Mouse (Mus musculus) hindlimb bud, embryonic 11.5 days (tissue): ENCODE measurements around the gene Agtrap.

Experiments used
- DNase-seq: peaks from one replicate; pipeline ENCODE4 v3.0.0-alpha.2; 2012; ENCODE audit warnings: low read depth, low spot score; ENCODE audit errors: extremely low spot score

Gene Agtrap

GRCm38 (mm10) chr4:148079212-148079611 is 8.6 kb downstream of the Agtrap start:
- DNase-seq = no peak

- no peak for DNase-seq
Observed at GRCm38 (mm10) chr4:148075881-148076280, 11.9 kb downstream of the Agtrap start.

- DNase-seq = no peak
Observed at GRCm38 (mm10) chr4:148075259-148075658, 12.6 kb downstream of the Agtrap start.

- no peak for DNase-seq
Observed at GRCm38 (mm10) chr4:148074521-148075189, 13.2 kb downstream of the Agtrap start.

- DNase-seq = no peak
Observed at GRCm38 (mm10) chr4:148071508-148071907, 16.3 kb downstream of the Agtrap start.

- DNase-seq = no peak
Observed at GRCm38 (mm10) chr4:148069602-148070218, 18.1 kb downstream of the Agtrap start.

- DNase-seq = no peak
Observed at GRCm38 (mm10) chr4:148067346-148067745, 20.5 kb downstream of the Agtrap start.

- DNase-seq = no peak
Observed at GRCm38 (mm10) chr4:148066401-148066744, 21.5 kb downstream of the Agtrap start.

- no peak for DNase-seq
Observed at GRCm38 (mm10) chr4:148065702-148066400, 22.0 kb downstream of the Agtrap start.

- DNase-seq = no peak
Observed at GRCm38 (mm10) chr4:148061086-148061480, 26.7 kb downstream of the Agtrap start.

- no peak for DNase-seq
Observed at GRCm38 (mm10) chr4:148060120-148061085, 27.4 kb downstream of the Agtrap start.

GRCm38 (mm10) chr4:148058993-148059392 is 28.8 kb downstream of the Agtrap start:
- no peak for DNase-seq

GRCm38 (mm10) chr4:148058218-148058819 is 29.5 kb downstream of the Agtrap start:
- no peak for DNase-seq

- DNase-seq = no peak
Observed at GRCm38 (mm10) chr4:148057661-148058209, 30.1 kb downstream of the Agtrap start.

GRCm38 (mm10) chr4:148056801-148057200 is 31.0 kb downstream of the Agtrap start:
- no peak for DNase-seq

- DNase-seq = no peak
Observed at GRCm38 (mm10) chr4:148056246-148056645, 31.6 kb downstream of the Agtrap start.

GRCm38 (mm10) chr4:148054961-148055695 is 32.7 kb downstream of the Agtrap start:
- no peak for DNase-seq

GRCm38 (mm10) chr4:148053417-148053920 is 34.4 kb downstream of the Agtrap start:
- no peak for DNase-seq

- DNase-seq = no peak
Observed at GRCm38 (mm10) chr4:148052976-148053375, 34.9 kb downstream of the Agtrap start.
